18 mouse cellular contexts compared by ENCODE assay signal in the genomic region with DNA sequence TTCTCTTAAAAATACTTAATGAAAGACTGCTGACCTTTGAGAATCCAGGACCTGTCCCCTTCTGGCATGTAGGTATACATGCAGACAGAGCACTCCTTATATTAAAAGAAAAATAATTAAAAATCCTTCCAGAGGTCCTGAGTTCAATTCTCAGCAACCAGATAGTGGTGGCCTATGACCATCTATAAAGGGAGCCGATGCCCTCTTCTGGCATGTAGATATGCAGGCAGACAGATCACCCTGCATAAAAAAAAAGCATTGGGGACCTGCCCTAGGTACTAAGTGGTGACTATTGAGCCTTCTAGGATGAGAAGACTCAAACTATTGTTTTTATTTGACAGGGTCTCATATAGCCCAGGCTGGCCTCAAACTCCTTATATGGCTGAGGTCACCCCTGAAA. TPM values are rescaled to one million over a fixed set of nuclear protein-coding genes. Genes with fewer than 3 reads are reported as not detected.
"Had no signal": no experiment of that assay in that cellular context is flagged by ENCODE, and none has a peak within 500 bp of the region (broad histone marks: within the 10 kb centered on the region; RNA-seq: fewer than 3 reads in every experiment).

No protein-coding gene starts in this region.

- H3K27me3 ChIP-seq: limb, embryonic 13.5 days; liver, embryonic 15.5 days; midbrain, embryonic 15.5 days; neural tube, embryonic 12.5 days had no signal

- ATAC-seq: midbrain, embryonic 15.5 days had no signal

- H3K4me1 ChIP-seq: midbrain, embryonic 15.5 days had no signal

- DNase-seq: kidney, adult 8-10 months; kidney, postnatal 4 days; left cerebral cortex, postnatal 4 days; lung, embryonic 14.5 days; lung, postnatal 14 days; retina, postnatal 1 day; thymus, postnatal 4 days had no signal

- H3K27ac ChIP-seq: limb, embryonic 13.5 days; liver, embryonic 15.5 days; macrophage; midbrain, embryonic 15.5 days; neural tube, embryonic 12.5 days had no signal

- H3K4me2 ChIP-seq: limb, embryonic 13.5 days; liver, embryonic 15.5 days; lung, embryonic 14.5 days; midbrain, embryonic 11.5 days; midbrain, embryonic 15.5 days; neural tube, embryonic 12.5 days had no signal

- H3K9me3 ChIP-seq: limb, embryonic 13.5 days; liver, embryonic 15.5 days; megakaryocyte, embryonic 14.5 days; midbrain, embryonic 15.5 days; neural tube, embryonic 12.5 days had no signal

- H3K36me3 ChIP-seq: liver, embryonic 15.5 days; midbrain, embryonic 15.5 days had no signal

- H3K4me3 ChIP-seq: limb, embryonic 13.5 days; liver, embryonic 15.5 days; megakaryocyte, embryonic 14.5 days; midbrain, embryonic 15.5 days; neural tube, embryonic 12.5 days had no signal

- H3K9ac ChIP-seq: limb, embryonic 13.5 days; liver, embryonic 15.5 days; lung, embryonic 14.5 days; midbrain, embryonic 15.5 days; neural tube, embryonic 12.5 days had no signal

RNA-seq across cellular contexts. Expression of gene Scgb1a1, which starts 20.8 kb away (rescaled TPM):
- total RNA-seq: layer of hippocampus, postnatal 25 days; liver, adult 2 months; monocyte, adult 5-6 weeks; neutrophil, adult 5-6 weeks had no signal
- polyA plus RNA-seq: limb, embryonic 13.5 days; liver, embryonic 15.5 days; lung, embryonic 14.5 days; macrophage; midbrain, embryonic 11.5 days; midbrain, embryonic 15.5 days; neural tube, embryonic 12.5 days had no signal
